Mouse (Mus musculus): ENCODE results near the gene Ano1. TPM values are rescaled to one million over a fixed set of nuclear protein-coding genes. Genes with fewer than 3 reads are reported as not detected.

Gene Ano1
- total RNA-seq, 2 experiments from 2014 or later, result 2.6 to 2.8 TPM

GRCm38 (mm10) chr7:144545231-144545630, 206.5 kb downstream of the Ano1 start:
- DNase-seq (ENCODE audit: low spot score in 2 of 2), result no peak

GRCm38 (mm10) chr7:144541351-144541750, 210.4 kb downstream of the Ano1 start:
- no peak for DNase-seq (ENCODE audit: low spot score in 2 of 2)

GRCm38 (mm10) chr7:144539146-144539545, 212.6 kb downstream of the Ano1 start:
- no peak for DNase-seq (ENCODE audit: low spot score in 2 of 2)

Other genes with a start within 250 kb of the Ano1 start
- gene Ppfia1, start 198.2 kb downstream of the Ano1 start, total RNA-seq (2021), result 10 to 100 TPM; 35.6 to 37.0 TPM
- 1 to 10 TPM; 2.0 TPM for gene Fadd, start 169.5 kb downstream of the Ano1 start, total RNA-seq (2021)
- not detected for gene Fgf3, start 86.1 kb upstream of the Ano1 start, total RNA-seq (2021)
- not detected for gene Fgf4, start 95.4 kb upstream of the Ano1 start, total RNA-seq (2021)
- gene Fgf15, start 144.6 kb upstream of the Ano1 start, total RNA-seq (2021), result not detected
- gene LTO1, start 163.1 kb upstream of the Ano1 start, total RNA-seq (2021), result 10 to 100 TPM; 25.6 to 27.2 TPM
- gene Ccnd1, start 188.0 kb upstream of the Ano1 start, total RNA-seq (2021), result 10 to 100 TPM; 56.0 to 59.6 TPM